Mouse (Mus musculus) heart, embryonic 12.5 days (tissue): ENCODE measurements around the gene Cdk5r2. TPM values are rescaled to one million over a fixed set of nuclear protein-coding genes. Genes with fewer than 3 reads are reported as not detected.

Experiments
- ATAC-seq: fragments of 200-750 bp; cut with Nextera tagmentation; 2 replicates; pipeline ENCODE4 v1.8.0; 2017; ENCODE audit warnings: moderate TSS enrichment, moderate library complexity; ENCODE audit not compliant: insufficient number of reproducible peaks, low FRiP score
- H3K27ac ChIP-seq: fragments of 300-500 bp; sonication (generic); 2 replicates; pipeline ENCODE4 v1.5.1; 2016; ENCODE audit warnings: mild to moderate bottlenecking, moderate library complexity; ENCODE audit not compliant: poor library complexity, severe bottlenecking
- H3K27me3 ChIP-seq: fragments of 300-500 bp; sonication (generic); replicated peaks from 2 replicates; pipeline ENCODE4 v1.6.1; 2016; ENCODE audit warnings: mild to moderate bottlenecking, moderate library complexity
- H3K36me3 ChIP-seq: fragments of 300-500 bp; sonication (generic); 2 replicates; pipeline ENCODE4 v1.6.1; 2016; ENCODE audit warnings: mild to moderate bottlenecking, moderate library complexity
- H3K4me1 ChIP-seq: fragments of 300-500 bp; sonication (generic); replicated peaks from 2 replicates; pipeline ENCODE4 v1.6.1; 2016; ENCODE audit warnings: mild to moderate bottlenecking
- H3K4me2 ChIP-seq: fragments of 300-500 bp; sonication (generic); 2 replicates; pipeline ENCODE4 v1.6.1; 2016; ENCODE audit warnings: mild to moderate bottlenecking, moderate library complexity
- H3K4me3 ChIP-seq: fragments of 300-500 bp; sonication (generic); 2 replicates; pipeline ENCODE4 v1.5.1; 2016; ENCODE audit warnings: mild to moderate bottlenecking
- H3K9ac ChIP-seq: fragments of 300-500 bp; sonication (generic); 2 replicates; pipeline ENCODE4 v1.6.1; 2016; ENCODE audit warnings: mild to moderate bottlenecking, moderate library complexity
- H3K9me3 ChIP-seq: fragments of 300-500 bp; sonication (generic); replicated peaks from 2 replicates; pipeline ENCODE4 v1.6.1; 2016; ENCODE audit warnings: mild to moderate bottlenecking, moderate library complexity
- WGBS: fragments of 180-500 bp; shearing (Covaris S2); methylation state at CpG from one replicate; pipeline ENCODE4 v1.1.7; 2016; 5-methylcytosine and 5-hydroxymethylcytosine counted together
- polyA plus RNA-seq: library from polyadenylated mRNA; unstranded; fragments of >200 nt; fragmentation: Nextera tagmentation; extraction: Ambion mirVana; gene quantifications from 2 replicates; pipeline ENCODE4 v1.2.1, GENCODE M21; 2016

Gene Cdk5r2
- polyA plus RNA-seq, 1 experiment from 2014 or later: not detected

DNA sequence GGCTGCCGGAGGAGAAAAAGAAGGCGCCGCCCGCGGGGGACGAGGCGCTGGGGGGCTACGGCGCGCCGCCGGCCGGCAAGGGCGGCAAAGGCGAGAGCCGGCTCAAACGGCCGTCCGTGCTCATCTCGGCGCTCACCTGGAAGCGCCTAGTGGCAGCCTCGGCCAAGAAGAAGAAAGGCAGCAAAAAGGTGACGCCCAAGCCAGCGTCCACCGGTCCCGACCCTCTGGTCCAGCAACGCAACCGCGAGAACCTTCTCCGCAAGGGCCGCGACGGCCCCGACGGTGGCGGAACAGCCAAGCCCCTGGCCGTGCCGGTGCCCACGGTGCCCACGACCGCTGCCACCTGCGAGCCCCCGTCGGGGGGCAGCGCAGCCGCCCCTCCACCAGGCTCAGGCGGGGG lies 422 bp downstream of the Cdk5r2 start:
- H3K4me3 ChIP-seq: peak overlapping the region; percentile 68
- ATAC-seq: no peak
- H3K4me1 ChIP-seq: peaks cover 28% of the 10 kb centered on the region
- H3K36me3 ChIP-seq: no peaks in the 10 kb centered on the region
- no peaks in the 10 kb centered on the region for H3K9me3 ChIP-seq
- H3K27me3 ChIP-seq: peaks cover 100% of the 10 kb centered on the region
- peak overlapping the region; percentile 98 for H3K4me2 ChIP-seq
- peak overlapping the region; percentile 67 for H3K9ac ChIP-seq
- WGBS: under 1% methylated on average over 48 of the region's 48 CpGs
- H3K27ac ChIP-seq: no peak overlapping the region

DNA sequence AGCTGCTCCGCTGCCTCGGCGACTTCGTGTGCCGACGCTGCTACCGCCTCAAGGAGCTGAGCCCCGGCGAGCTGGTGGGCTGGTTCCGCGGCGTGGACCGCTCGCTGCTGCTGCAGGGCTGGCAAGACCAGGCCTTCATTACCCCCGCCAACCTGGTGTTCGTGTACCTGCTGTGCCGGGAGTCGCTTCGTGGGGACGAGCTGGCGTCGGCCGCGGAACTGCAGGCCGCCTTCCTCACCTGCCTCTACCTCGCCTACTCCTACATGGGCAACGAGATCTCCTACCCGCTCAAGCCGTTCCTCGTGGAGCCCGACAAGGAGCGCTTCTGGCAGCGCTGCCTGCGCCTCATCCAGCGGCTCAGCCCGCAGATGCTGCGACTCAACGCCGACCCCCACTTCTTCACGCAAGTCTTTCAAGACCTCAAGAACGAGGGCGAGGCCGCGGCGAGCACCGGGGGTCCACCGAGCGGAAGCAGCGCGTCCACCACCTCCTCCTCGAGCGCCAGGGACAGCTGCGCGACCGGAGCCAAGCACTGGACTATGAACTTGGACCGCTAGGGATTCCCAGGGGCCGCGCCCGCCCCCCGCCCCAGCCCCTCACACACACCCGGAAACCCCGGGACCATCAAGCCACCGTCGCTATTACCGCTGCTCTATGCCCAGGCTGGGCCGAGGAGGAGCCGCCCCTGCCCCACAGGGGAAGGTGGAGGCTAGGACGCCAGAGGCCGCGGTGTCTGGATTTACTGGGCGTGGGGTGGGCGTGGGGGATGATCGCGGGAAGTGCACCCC lies 1.1 kb downstream of the Cdk5r2 start:
- H3K27me3 ChIP-seq: peaks cover 99% of the 10 kb centered on the region
- H3K4me2 ChIP-seq: peak overlapping the region; percentile 98
- no peak for ATAC-seq
- H3K4me1 ChIP-seq: peaks cover 28% of the 10 kb centered on the region
- no peaks in the 10 kb centered on the region for H3K9me3 ChIP-seq
- WGBS: under 1% methylated on average over 74 of the region's 74 CpGs
- peak overlapping the region; percentile 68 for H3K4me3 ChIP-seq
- 0 out of 2 replicates have a peak overlapping the region, but pooled peaks have one; percentile 67 for H3K9ac ChIP-seq
- no peak overlapping the region for H3K27ac ChIP-seq
- no peaks in the 10 kb centered on the region for H3K36me3 ChIP-seq

DNA sequence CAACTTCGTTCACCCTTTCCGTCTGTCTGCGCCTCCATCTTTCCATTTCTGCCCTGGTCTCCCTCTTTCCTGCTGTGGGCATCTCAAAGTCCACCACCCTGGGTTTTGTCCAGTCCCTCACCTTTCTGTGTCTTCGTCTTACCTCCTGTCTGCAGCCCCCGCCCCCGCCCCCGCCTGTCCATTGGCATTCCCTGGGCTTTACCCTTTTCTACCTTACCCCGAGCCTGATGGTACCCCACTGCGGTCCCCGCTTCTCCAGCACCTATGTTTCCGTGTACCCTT lies 1.6 kb downstream of the Cdk5r2 start:
- Histone ChIP-seq H3K4me1 (peaks cover 28% of the 10 kb centered on the region), H3K27me3 (peaks cover 96% of the 10 kb centered on the region), H3K9me3 (no peaks in the 10 kb centered on the region), H3K4me2 (peak overlapping the region; percentile 98), H3K4me3 (peak overlapping the region; percentile 68), H3K9ac (no peak overlapping the region), H3K36me3 (no peaks in the 10 kb centered on the region), H3K27ac (no peak overlapping the region)
- no peak for ATAC-seq
- 4% methylated on average over 11 of the region's 11 CpGs for WGBS

DNA sequence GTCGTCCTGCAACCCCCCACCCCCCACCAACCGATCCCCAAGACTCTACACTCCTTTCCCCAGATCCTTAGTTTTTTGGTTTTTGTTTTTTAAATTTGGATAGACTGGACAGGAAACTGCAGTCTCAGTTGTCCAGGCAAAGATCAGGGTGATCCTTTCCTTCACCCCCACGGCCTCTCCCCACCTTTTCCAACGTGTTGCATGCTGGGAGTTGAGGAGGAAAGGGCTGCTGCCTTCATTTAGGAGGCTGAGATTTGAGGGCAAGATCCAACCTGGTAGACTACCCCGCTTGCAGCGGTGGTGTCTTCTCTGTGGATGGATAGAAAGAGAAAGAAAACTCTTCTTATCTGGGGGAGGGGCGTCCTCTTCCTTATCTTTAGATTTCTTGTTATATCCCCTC lies 2.1 kb downstream of the Cdk5r2 start:
- no peak for ATAC-seq
- WGBS: 2% methylated on average over 7 of the region's 7 CpGs

DNA sequence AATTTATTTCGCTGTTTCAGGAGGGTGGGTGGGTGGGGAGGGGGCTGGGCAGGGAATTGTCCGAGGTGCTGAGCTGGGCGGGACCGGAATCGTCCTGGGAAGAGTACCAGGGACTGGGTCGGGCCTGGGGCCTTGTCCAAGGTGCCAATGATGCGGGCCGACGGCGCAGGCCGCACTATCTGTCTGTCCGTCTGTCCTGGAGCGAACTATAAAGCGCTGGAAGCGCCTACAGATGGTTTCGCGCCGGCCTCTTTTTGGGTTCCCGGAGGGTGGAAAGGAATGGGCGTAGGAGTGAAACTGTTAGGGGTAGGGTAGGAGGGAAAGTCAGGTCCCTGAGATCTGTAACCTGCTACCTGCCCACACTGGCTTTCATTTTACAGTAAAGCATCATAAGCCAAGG lies 2.5 kb downstream of the Cdk5r2 start:
- Histone ChIP-seq H3K4me1 (peaks cover 28% of the 10 kb centered on the region), H3K9me3 (no peaks in the 10 kb centered on the region), H3K36me3 (no peaks in the 10 kb centered on the region), H3K4me2 (no peak overlapping the region), H3K9ac (no peak overlapping the region), H3K4me3 (no peak overlapping the region), H3K27ac (no peak overlapping the region), H3K27me3 (peaks cover 88% of the 10 kb centered on the region)
- ATAC-seq: no peak
- WGBS: 3% methylated on average over 20 of the region's 20 CpGs

More for the DNA sequence above, 2.1 kb downstream of the Cdk5r2 start:
- Histone ChIP-seq H3K9me3 (no peaks in the 10 kb centered on the region), H3K4me2 (no peak overlapping the region), H3K4me3 (no peak overlapping the region), H3K4me1 (peaks cover 28% of the 10 kb centered on the region), H3K27ac (no peak overlapping the region), H3K36me3 (no peaks in the 10 kb centered on the region), H3K9ac (no peak overlapping the region), H3K27me3 (peaks cover 92% of the 10 kb centered on the region)

DNA sequence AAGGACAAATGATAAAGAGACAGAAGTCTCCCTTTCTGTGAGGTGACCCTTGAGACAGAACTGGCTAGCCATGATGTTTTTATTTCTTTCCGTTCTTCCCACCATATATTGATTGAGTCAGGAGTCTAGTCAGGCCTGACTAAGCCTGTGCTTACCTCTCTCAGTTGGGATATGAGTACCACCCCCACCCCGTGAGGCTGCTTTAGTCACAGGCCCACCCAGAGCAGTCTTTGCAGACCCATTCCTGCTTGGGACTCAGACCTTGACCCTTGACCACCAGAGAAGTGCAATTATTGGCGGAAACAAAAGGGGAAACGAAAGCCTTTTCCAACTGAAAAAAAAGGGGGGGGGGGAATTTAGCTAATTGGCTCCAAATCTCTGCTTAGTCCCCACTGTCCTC lies 2.9 kb downstream of the Cdk5r2 start:
- ATAC-seq: no peak
- peaks cover 28% of the 10 kb centered on the region for H3K4me1 ChIP-seq
- peak overlapping the region; percentile 35 for H3K4me3 ChIP-seq
- no peak overlapping the region for H3K9ac ChIP-seq
- H3K27ac ChIP-seq: no peak overlapping the region
- peaks cover 83% of the 10 kb centered on the region for H3K27me3 ChIP-seq
- 14% methylated on average over 4 of the region's 4 CpGs for WGBS
- no peaks in the 10 kb centered on the region for H3K9me3 ChIP-seq
- no peaks in the 10 kb centered on the region for H3K36me3 ChIP-seq
- peak overlapping the region; percentile 61 for H3K4me2 ChIP-seq

DNA sequence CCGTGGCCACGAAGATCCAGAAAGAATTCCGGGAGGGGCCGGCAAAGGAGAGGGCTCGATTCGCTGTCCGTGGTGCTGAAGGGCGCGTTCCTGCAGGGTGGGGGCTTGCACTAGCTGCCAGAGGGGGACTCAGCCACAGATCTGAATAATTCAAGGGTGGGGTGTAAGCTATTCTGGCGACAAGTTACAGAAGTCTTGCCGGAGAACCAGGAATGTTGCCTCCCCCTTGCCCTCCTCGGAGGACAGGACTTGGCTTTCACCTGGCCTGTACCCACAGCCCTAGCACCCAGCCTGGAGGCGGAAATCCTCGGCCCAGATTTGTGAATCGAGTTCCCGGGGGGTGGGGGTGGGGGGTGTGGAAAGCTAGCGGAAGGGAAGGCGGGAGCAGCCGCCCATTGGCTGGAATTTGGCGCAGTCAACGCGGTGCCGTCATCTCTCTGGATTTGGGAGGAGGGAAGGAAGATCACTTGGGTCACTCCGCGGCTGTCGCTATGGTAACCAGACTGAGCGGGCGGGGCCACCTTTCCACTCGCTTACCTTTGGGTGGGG lies 3.5 kb downstream of the Cdk5r2 start:
- WGBS: under 1% methylated on average over 29 of the region's 29 CpGs
- H3K9ac ChIP-seq: no peak overlapping the region

DNA sequence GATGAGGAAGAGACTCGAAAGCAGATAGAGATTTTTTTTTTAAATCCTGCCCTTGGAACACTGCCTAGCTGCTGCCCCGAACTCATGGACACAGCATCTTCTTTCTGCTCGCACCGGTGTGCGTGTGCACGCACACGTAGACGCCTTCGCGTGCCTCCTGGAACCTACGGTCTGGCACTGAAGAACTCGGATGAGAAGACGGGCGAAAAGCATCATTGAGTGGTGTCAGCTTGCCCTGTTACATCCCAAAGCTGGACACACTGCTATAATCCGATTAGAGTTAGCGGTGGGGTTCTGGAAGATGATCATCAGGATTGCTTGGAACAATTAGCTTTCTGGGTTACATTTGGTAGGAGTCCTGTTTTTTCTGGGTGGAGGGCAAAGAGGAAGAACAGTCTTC lies 4.1 kb downstream of the Cdk5r2 start:
- WGBS: 10% methylated on average over 16 of the region's 16 CpGs
- no peaks in the 10 kb centered on the region for H3K36me3 ChIP-seq
- peaks cover 72% of the 10 kb centered on the region for H3K27me3 ChIP-seq
- H3K4me3 ChIP-seq: peak overlapping the region; percentile 35; the same call in 1 of the 2 replicates
- H3K4me2 ChIP-seq: peak overlapping the region; percentile 61
- peaks cover 28% of the 10 kb centered on the region for H3K4me1 ChIP-seq
- ATAC-seq: no peak
- H3K27ac ChIP-seq: no peak overlapping the region
- no peaks in the 10 kb centered on the region for H3K9me3 ChIP-seq
- H3K9ac ChIP-seq: no peak overlapping the region

More for the DNA sequence above, 3.5 kb downstream of the Cdk5r2 start:
- Histone ChIP-seq H3K27me3 (peaks cover 78% of the 10 kb centered on the region), H3K27ac (no peak overlapping the region), H3K4me3 (peak overlapping the region; percentile 35), H3K4me2 (peak overlapping the region; percentile 61), H3K4me1 (peaks cover 28% of the 10 kb centered on the region), H3K36me3 (no peaks in the 10 kb centered on the region), H3K9me3 (no peaks in the 10 kb centered on the region)
- ATAC-seq: peak; percentile 41

DNA sequence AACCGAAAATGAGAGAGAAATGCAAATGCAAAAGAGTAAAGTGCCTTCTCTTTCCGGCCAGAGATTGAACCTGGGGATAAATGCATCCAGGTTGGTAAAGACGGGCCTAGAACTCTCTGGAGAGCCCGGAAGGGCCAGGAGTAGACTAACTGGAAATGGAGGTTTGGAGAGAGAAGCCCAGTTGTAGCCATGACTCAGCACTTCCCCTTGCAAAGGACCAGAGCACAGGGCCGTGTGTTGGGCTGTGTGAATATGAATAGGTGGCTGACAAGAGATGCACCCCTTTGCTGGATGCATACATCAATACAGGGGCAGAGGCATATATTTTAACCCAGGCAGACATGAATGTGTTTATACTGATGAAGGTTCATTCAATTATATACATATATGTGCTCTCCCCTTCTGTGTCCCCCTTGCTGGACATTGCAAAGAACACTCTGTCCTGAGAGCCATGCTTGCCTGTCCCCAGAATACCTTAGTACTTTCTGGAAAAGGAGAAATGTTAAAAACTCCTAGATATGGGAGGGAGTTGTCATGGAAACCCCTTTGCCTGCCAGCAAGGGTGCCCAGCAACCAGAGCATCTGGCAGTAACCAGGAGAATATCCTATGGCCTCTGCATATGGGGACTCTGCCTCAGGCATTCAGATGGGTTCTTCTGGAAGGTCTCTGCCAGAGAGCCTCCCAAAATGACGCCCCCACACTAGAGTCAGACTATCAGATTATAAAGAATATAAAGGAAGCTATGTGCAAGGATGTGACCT lies 4.7 kb downstream of the Cdk5r2 start:
- WGBS: 37% methylated on average over 6 of the region's 6 CpGs
- Histone ChIP-seq H3K4me2 (no peak overlapping the region), H3K9me3 (no peaks in the 10 kb centered on the region), H3K27me3 (peaks cover 66% of the 10 kb centered on the region), H3K27ac (no peak overlapping the region), H3K36me3 (no peaks in the 10 kb centered on the region), H3K4me1 (peaks cover 28% of the 10 kb centered on the region), H3K4me3 (no peak overlapping the region), H3K9ac (no peak overlapping the region)
- ATAC-seq: no peak

DNA sequence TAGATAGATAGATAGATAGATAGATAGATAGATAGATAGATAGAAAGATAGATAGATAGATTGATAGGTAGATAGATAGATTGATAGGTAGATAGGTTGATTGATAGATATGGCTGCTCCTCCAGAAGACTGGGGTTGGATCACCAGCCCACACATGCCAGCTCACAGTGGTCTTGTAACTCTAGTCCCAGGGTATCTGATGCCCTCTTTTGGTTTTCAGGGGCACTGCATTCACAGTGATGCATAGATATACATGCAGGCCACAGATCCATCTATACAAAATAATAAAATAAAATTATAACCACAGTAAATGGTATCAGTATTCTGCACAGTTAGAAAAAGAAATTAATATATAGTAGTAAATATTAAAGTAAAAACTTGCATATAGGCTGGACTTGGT lies 7.0 kb downstream of the Cdk5r2 start:
- peaks cover 49% of the 10 kb centered on the region for H3K27me3 ChIP-seq
- no peak overlapping the region for H3K27ac ChIP-seq
- no peak for ATAC-seq
- peaks cover 10% of the 10 kb centered on the region for H3K4me1 ChIP-seq
- no peak overlapping the region for H3K4me2 ChIP-seq
- no peak overlapping the region for H3K4me3 ChIP-seq
- H3K36me3 ChIP-seq: no peaks in the 10 kb centered on the region
- H3K9me3 ChIP-seq: no peaks in the 10 kb centered on the region
- no peak overlapping the region for H3K9ac ChIP-seq

DNA sequence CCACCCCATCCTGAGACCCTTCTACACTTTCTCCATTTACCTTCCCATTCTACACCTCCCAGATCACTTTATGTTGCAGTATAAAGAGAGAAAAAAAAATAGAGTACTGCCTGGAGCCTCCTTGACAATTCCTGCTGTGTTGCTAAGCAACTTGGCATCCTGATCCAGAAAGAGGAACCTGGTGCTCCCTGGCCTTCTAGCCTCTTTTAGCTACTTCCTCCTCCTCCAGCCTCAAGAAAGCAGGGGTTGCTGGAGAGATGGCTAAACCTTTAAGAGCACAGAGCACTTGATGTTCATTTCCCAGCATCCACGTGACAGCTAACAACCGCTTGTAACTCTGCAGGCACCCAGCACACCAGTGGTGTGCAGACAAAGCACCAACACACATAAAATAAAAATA lies 17.5 kb downstream of the Cdk5r2 start:
- no peaks in the 10 kb centered on the region for H3K4me1 ChIP-seq
- H3K9ac ChIP-seq: no peak overlapping the region
- WGBS: 60% methylated on average over 2 of the region's 2 CpGs
- H3K4me3 ChIP-seq: no peak overlapping the region
- H3K9me3 ChIP-seq: no peaks in the 10 kb centered on the region
- peaks cover 63% of the 10 kb centered on the region for H3K27me3 ChIP-seq
- H3K27ac ChIP-seq: no peak overlapping the region
- H3K4me2 ChIP-seq: no peak overlapping the region
- H3K36me3 ChIP-seq: no peaks in the 10 kb centered on the region
- no peak for ATAC-seq
